Mouse (Mus musculus): ENCODE results near the gene Rab7. TPM values are rescaled to one million over a fixed set of nuclear protein-coding genes. Genes with fewer than 3 reads are reported as not detected.

Gene Rab7
- total RNA-seq (2021): 100 to 1,000 TPM; 306 to 313 TPM
- long read RNA-seq, experiment 1, transcript Rab7-205 (6 exons, 2,159 nt): major isoform, 437 of 487 reads
- long read RNA-seq, experiment 1, partial matches to known transcripts: 11 of 487 reads
- long read RNA-seq, experiment 1, other reads (novel, unspliced or antisense): 39 of 487 reads
- long read RNA-seq, experiment 2, transcript Rab7-205 (6 exons, 2,159 nt): major isoform, 538 of 608 reads
- long read RNA-seq, experiment 2, partial matches to known transcripts: 28 of 608 reads
- long read RNA-seq, experiment 2, other reads (novel, unspliced or antisense): 41 of 608 reads

GRCm38 (mm10) chr6:88044577-88045405, at the start of gene Rab7:
Gene Rab7, minus strand, starts transcription at chr6:88045270.
- DNase-seq (ENCODE audit: low spot score in 2 of 2): peak; percentile 92 to 97

DNA sequence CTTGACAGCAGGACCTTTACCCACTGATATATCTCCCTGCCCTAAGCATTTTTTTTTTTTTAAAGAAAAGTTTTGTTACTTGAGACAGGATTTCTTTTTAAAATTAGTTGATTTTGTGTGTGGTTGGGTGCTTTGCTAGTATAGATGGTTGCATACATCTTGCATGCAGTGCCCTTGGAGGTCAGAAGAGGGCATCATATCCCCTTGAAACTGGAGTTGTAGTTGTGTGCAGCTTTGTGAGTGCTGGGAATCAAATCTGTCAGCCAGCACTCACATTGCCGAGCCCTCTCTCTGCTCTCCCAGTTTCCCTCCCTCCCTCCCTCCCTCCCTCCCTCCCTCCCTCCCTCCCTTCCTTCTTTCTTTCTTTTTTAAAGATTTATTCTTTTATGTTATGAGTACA, 43.9 kb upstream of the Rab7 start:
- DNase-seq (ENCODE audit: low spot score in 2 of 2): no peak

- peak; percentile 95 to 97 for DNase-seq (ENCODE audit: low spot score in 2 of 2)
Measured at GRCm38 (mm10) chr6:88084278-88085151, 39.4 kb upstream of the Rab7 start, which contains the start of gene Rpn1. Gene Rpn1, plus strand, starts transcription at chr6:88084482.

GRCm38 (mm10) chr6:88083672-88084071, 38.6 kb upstream of the Rab7 start:
- DNase-seq (ENCODE audit: low spot score in 2 of 2): no peak

- no peak for DNase-seq (ENCODE audit: low spot score in 2 of 2)
Measured at GRCm38 (mm10) chr6:88083095-88083494, 38.0 kb upstream of the Rab7 start.

DNA sequence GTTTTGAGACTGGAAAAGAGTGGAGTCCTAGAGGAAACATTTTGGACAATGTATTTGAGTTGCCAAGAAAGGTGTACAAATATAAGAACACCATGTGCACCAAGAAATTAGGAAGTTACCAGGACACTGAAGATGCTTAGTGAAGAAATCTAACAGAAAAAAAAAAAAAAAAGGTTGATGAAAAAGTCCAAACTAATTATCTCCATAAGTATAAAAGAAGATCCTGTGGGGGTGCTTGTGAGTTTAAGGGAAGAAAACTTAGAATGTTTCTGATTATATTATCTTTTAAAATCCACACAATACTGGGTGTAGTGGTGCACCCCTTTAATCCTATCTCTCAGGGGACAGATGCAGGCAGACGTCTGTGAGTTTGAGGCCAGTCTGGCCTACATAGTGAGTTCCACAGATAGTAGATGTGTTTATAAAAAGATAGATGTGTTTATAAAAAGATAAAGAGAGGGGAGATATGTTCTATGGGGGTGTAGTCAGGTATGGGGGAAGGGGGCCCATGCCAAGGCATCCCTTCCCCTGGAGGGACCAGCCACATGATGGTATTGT, 31.0 kb upstream of the Rab7 start:
- DNase-seq (ENCODE audit: low spot score in 2 of 2): no peak

DNA sequence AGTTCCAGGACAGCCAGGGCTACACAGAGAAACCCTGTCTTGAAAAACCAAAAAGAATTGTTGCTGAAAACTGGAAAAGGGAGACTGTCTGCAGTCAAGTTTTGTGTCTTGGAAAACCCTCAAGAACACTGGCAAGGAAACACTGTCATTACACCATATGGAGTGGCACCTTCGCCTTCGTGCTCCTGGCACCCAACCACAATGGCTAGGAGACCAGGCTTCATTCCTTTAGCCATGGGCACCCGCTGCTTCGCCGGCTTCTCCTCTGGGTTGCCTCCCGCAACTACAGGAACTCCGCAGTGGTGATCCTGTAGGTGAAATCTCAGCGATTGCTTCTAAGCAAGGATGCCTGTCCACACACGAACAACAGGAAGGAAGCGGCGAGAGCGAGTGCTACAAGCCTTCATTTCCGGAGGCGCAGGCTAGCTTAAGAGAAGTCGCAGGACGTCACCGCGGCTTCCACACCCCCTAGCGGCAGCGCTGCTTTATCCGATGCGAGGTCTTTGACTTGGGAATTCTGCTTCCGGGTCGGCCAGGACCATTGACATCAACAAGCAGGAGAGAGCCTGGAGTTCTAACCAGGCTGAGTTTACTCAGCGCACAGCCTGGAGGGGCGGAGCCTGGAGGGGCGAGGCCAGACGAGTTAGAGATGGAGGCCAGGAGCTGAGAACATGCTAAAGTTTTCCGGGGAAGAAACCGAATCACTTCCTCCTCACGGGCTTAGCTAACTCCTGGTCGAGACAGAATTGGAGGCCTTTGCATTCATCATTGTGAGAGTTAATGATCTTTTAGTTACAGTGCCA, 29.9 kb upstream of the Rab7 start:
- peak; percentile 94 to 96 for DNase-seq (ENCODE audit: low spot score in 2 of 2)

DNA sequence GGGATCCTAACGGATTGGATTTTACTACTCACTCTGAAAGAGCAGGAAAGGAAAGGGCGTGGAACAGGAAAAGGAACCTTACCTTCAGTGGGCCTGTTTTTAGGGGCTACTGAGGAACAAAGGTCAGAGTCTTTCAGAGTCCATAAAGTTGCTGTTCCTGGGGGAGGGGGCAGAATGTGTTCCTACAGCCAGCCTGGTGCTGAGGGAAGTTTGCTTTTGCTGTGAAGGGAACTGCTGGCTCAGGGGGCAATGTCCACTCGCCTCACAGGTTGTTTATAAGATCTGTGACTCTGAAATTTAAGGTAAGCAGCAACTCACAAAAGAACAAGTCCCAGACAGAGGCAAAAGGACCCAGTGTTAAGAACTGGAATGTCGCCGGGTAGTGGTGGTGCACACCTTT, 26.1 kb upstream of the Rab7 start:
- no peak for DNase-seq (ENCODE audit: low spot score in 2 of 2)

DNA sequence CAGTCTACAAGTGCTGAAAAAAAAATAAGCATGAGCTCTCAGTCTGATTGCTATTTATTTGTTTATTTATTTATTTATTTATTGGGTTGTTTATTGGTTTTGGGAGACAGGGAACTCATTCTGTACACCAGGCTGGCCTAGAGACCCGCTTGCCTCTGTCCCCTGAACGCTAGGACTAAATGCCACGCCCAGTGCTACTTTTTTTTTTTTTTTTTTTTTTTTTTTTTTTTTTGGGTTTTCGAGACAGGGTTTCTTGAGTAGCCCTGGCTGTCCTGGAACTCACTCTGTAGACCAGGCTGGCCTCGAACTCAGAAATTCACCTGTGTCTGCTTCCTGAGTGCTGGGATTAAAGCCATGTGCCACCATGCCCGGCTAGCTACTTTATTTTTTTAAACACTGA, 25.4 kb upstream of the Rab7 start:
- DNase-seq (ENCODE audit: low spot score in 2 of 2): no peak

GRCm38 (mm10) chr6:88068739-88069138, 23.7 kb upstream of the Rab7 start:
- no peak for DNase-seq (ENCODE audit: low spot score in 2 of 2)

- no peak for DNase-seq (ENCODE audit: low spot score in 2 of 2)
Measured at GRCm38 (mm10) chr6:88067722-88068121, 22.7 kb upstream of the Rab7 start.

GRCm38 (mm10) chr6:88065968-88066367, 20.9 kb upstream of the Rab7 start:
- DNase-seq (ENCODE audit: low spot score in 2 of 2): no peak

DNA sequence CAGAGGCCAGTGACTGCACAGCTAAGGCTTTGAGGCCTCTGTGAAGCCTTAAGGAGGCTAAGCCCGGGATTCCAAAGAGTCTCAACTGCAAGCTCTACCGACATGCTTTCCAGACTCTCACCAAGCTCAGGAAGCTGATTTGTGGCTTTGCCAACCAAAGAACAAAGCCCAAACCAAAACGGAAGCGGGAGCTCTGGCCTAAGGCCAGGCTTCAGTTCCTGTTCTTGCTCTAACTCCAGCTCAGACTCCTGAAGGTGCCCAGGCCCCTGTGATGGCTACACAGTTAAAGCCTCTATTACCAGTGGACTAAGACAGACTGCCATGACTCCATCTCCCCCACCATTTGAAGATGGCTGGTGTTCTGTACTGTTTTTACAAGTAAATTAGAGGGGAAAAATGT, 20.0 kb upstream of the Rab7 start:
- no peak for DNase-seq (ENCODE audit: low spot score in 2 of 2)

DNA sequence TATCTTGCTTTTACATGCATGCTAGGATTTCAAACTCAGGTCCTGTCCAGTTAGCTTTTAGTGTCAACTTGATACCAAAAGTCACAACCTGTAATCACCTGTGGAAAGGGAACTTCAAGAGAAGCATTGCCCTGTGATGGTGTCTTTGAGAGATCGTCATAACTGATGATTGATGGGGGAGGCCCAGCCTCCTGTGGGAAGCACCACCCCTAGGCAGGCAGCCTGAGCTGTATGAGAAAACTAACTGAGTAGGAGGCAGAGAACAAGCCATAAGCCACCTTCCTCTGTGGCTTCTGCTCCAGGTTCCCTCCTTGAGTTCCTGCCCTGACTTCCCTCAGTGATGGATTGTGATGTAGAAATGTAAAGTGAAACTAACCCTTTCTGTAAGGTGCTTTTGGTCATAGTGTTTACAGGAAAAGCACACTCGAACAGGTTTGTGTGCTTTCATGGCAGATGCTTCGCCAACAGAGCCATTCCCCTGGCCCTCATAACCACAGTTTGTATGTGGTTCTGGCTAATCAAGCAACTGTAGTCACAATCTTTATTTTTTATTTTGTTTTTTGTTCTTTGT, 19.1 kb upstream of the Rab7 start:
- DNase-seq (ENCODE audit: low spot score in 2 of 2): no peak

DNA sequence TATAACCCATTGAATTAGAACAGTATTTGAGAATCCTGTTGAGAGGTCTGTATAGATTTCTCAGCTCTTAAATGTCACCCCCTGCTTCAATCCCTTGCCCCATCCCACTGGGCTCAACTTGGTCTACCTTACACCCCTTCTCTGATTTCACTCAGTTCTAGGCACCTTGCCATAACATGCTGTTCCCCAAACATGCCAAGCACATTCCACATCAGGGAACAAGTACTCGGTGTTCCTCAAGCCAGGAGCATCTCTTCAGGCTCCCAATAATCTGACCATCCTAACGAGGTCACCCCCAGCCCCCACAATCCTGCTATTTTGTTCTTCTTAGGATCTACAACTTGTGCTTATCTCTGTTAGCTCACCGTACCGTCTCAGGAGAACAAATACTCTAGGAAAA, 17.3 kb upstream of the Rab7 start:
- no peak for DNase-seq (ENCODE audit: low spot score in 2 of 2)

DNA sequence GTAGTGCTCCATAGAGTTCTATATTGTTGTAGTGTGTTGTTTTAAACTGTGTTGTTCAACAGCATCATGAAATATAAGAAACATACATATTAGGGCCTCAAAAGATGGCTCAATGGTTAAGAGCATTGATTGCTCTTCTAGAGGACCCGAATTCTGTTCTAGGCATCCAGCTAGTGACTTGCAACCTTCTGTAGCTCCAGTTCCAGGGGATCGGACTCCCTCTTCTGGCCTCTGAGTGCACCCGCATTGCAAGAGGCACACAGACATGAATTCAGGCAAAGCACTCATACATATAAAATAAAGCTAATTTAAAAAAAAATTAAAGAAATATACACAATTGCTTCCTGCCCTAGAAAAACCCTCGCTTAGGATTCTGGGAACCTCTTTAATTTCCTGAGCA, 16.3 kb upstream of the Rab7 start:
- no peak for DNase-seq (ENCODE audit: low spot score in 2 of 2)

DNA sequence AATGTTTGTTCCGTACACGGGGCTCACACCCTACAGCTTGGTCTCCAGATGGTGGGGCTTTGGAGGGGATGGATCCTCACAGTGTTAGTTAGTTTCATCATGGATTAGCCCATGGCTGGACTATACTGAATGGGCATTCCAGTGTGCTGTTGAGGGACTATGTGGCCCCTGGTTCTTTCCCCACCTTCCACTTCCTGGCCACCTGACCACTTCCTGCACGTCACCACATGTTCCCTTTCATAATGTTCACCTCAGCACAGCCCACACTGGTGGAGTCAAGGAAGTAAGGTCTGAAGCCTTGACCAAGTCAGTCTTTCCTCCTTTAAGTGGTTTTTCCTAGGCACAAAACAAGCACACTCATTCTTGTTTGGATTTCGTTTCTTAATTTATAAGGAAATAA, 15.5 kb upstream of the Rab7 start:
- no peak for DNase-seq (ENCODE audit: low spot score in 2 of 2)

- DNase-seq (ENCODE audit: low spot score in 2 of 2): no peak
Measured at GRCm38 (mm10) chr6:88059903-88060302, 14.8 kb upstream of the Rab7 start.

- no peak for DNase-seq (ENCODE audit: low spot score in 2 of 2)
Measured at GRCm38 (mm10) chr6:88056866-88057265, 11.8 kb upstream of the Rab7 start.

DNA sequence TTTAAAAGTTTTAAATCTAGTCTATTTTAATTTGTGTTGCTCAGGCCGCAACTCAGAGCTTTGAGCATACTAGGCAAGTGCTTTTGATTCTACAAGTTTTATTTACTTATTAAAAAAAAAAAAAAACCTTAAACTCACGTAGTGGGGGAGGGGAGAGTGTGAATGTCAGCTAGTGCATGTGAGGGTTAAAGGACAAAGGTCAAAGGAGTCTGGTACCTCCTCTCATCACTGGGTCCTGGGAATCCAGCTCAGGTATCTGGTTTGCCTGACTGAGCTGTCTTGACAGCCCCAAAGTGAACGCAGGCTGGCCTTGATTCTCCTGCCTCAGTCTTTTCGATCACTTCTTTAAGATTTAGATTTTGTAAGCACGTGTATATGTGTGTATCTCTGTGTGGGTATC, 10.6 kb upstream of the Rab7 start:
- DNase-seq (ENCODE audit: low spot score in 2 of 2): no peak

Measured in layer of hippocampus, postnatal 14 days (tissue).